Mouse (Mus musculus) granulocyte monocyte progenitor cell, adult 5-6 weeks (primary cell): ENCODE measurements around the gene Zfp369. TPM values are rescaled to one million over a fixed set of nuclear protein-coding genes. Genes with fewer than 3 reads are reported as not detected.

ENCODE experiments used
- total RNA-seq, 2 experiments: library from RNA; stranded (forward) in 1 of 2; stranded (reverse) in 1 of 2; fragments of 200-712, 200-1000 nt in 1 of 2; fragments of >200 nt in 1 of 2; fragmentation: Nextera tagmentation in 1 of 2; gene quantifications; 2 replicates each; pipeline ENCODE4 v1.2.3; 2014 to 2017

The Zfp369 gene
- total RNA-seq, 2 experiments from 2014 or later: 34.1 to 38.7 TPM

Other genes with a start within 250 kb of the Zfp369 start
- not detected in 2 replicates for gene Spata31d1c, start 245.8 kb upstream of the Zfp369 start, total RNA-seq (2014; fragmentation: Nextera tagmentation)
- not detected in 2 replicates for gene Spata31d1c, start 245.8 kb upstream of the Zfp369 start, total RNA-seq (2017)
- not detected in 2 replicates for gene Prss47, start 226.1 kb upstream of the Zfp369 start, total RNA-seq (2014; fragmentation: Nextera tagmentation)
- gene Prss47, start 226.1 kb upstream of the Zfp369 start, total RNA-seq (2017): not detected in 2 replicates
- gene Mfsd14b, start 165.8 kb upstream of the Zfp369 start, total RNA-seq (2014; fragmentation: Nextera tagmentation): 46.0 and 55.2 TPM in 2 replicates
- 79.6 and 108 TPM in 2 replicates for gene Mfsd14b, start 165.8 kb upstream of the Zfp369 start, total RNA-seq (2017)
- gene Olfr465-ps1, start 140.7 kb upstream of the Zfp369 start, total RNA-seq (2014; fragmentation: Nextera tagmentation): not detected in 2 replicates
- gene Olfr465-ps1, start 140.7 kb upstream of the Zfp369 start, total RNA-seq (2017): not detected in 2 replicates
- gene Olfr466, start 128.6 kb upstream of the Zfp369 start, total RNA-seq (2014; fragmentation: Nextera tagmentation): not detected in 2 replicates
- gene Olfr466, start 128.6 kb upstream of the Zfp369 start, total RNA-seq (2017): not detected in 2 replicates
- not detected in 2 replicates for gene Nlrp4f, start 72.8 kb upstream of the Zfp369 start, total RNA-seq (2014; fragmentation: Nextera tagmentation)
- not detected in 2 replicates for gene Nlrp4f, start 72.8 kb upstream of the Zfp369 start, total RNA-seq (2017)
- not detected in 2 replicates for gene Gm10775, start 19.3 kb upstream of the Zfp369 start, total RNA-seq (2014; fragmentation: Nextera tagmentation)
- gene Gm10775, start 19.3 kb upstream of the Zfp369 start, total RNA-seq (2017): not detected in 2 replicates
- not detected in 2 replicates for gene Gm10139, start 233.9 kb downstream of the Zfp369 start, total RNA-seq (2014; fragmentation: Nextera tagmentation)
- not detected in 2 replicates for gene Gm10139, start 233.9 kb downstream of the Zfp369 start, total RNA-seq (2017)